In genomic region chr4:46450519-46451131, GRCm38 (mm10) we compare ENCODE assay signal across 8 mouse cellular contexts. TPM values are rescaled to one million over a fixed set of nuclear protein-coding genes. Genes with fewer than 3 reads are reported as not detected.
DNase-seq lines count a peak whose midpoint lies in the region; ATAC-seq lines count a peak whose summit lies in the region.

Gene Anp32b, plus strand, starts transcription at chr4:46450902.

- peak within 1 kb of the TSS; percentile 89 for H3K4me2 ChIP-seq in hindbrain, embryonic 13.5 days

- peak within 1 kb of the TSS; percentile 95 for H3K9ac ChIP-seq in hindbrain, embryonic 13.5 days

- DNase-seq in Muller cell, postnatal 12 days (ENCODE audit: inconsistent ontology term), result peak; percentile 96
- DNase-seq in cerebellum, adult 9-11 months, result peak; percentile 93
- DNase-seq in frontal cortex, postnatal 10 days (ENCODE audit: low spot score in 2 of 2), result peak; percentile 85 to 93
- DNase-seq in layer of hippocampus, postnatal 25 days (ENCODE audit: extremely low spot score in 1 of 2, low spot score in 1 of 2), result peak; percentile 92 to 94
- peak; percentile 93 for DNase-seq in lung, postnatal 25 days (ENCODE audit: low spot score)
- DNase-seq in retina, embryonic 14.5 days (ENCODE audit: low spot score), result peak; percentile 96
- peak; percentile 98 for DNase-seq in thymus, postnatal 4 days

- H3K36me3 ChIP-seq in hindbrain, embryonic 13.5 days, result no peaks in the 10 kb centered on the region

- peak within 1 kb of the TSS; percentile 90 for H3K4me3 ChIP-seq in hindbrain, embryonic 13.5 days

- no peaks in the 10 kb centered on the region for H3K27me3 ChIP-seq in hindbrain, embryonic 13.5 days

- WGBS in hindbrain, embryonic 13.5 days, result under 1% methylated on average over 55 of the region's 66 CpGs

- H3K4me1 ChIP-seq in hindbrain, embryonic 13.5 days (replicated peaks), result peaks cover 34% of the 10 kb centered on the region

- peak within 1 kb of the TSS; percentile 98 for H3K27ac ChIP-seq in hindbrain, embryonic 13.5 days

- peak; percentile 96 for ATAC-seq in hindbrain, embryonic 13.5 days (ENCODE audit: low FRiP score)

- no peaks in the 10 kb centered on the region for H3K9me3 ChIP-seq in hindbrain, embryonic 13.5 days

RNA-seq across cellular contexts. Expression of gene Anp32b, which starts in this region (rescaled TPM):
- 97.0 and 104 TPM in 2 replicates for polyA plus RNA-seq in hindbrain, embryonic 13.5 days (2015; fragmentation: Nextera tagmentation; extraction: Ambion mirVana)
- total RNA-seq in layer of hippocampus, postnatal 25 days (2021), result 10 to 100 TPM; 48.9 to 53.4 TPM

Comparison
In these comparisons a context has a peak if more than half of its experiments do, and no peak if none do; other contexts are left out.
1. Peak in every context shown above with its lines: DNase-seq, ATAC-seq, H3K4me3 ChIP-seq and H3K27ac ChIP-seq.